Mouse (Mus musculus): ENCODE data around the gene Cdkn1c. TPM values are rescaled to one million over a fixed set of nuclear protein-coding genes. Genes with fewer than 3 reads are reported as not detected.

Gene Cdkn1c
- 1,335 and 1,388 TPM in 2 replicates for polyA plus RNA-seq (2015; fragmentation: Nextera tagmentation; extraction: Ambion mirVana)

- peak within 1 kb of the TSS; percentile 92 for H3K27ac ChIP-seq
- H3K4me2 ChIP-seq (replicated peaks), result peak within 1 kb of the TSS; percentile 66
- peak; percentile 88 for ATAC-seq (ENCODE audit: low FRiP score, low read depth)
- peaks cover 28% of the 10 kb centered on the region for H3K9me3 ChIP-seq
- peaks cover 19% of the 10 kb centered on the region for H3K36me3 ChIP-seq
- H3K9ac ChIP-seq, result peak within 1 kb of the TSS; percentile 89
- H3K4me1 ChIP-seq, result peaks cover 44% of the 10 kb centered on the region
- 31% methylated on average over 46 of the region's 48 CpGs for WGBS
- H3K4me3 ChIP-seq, result peak within 1 kb of the TSS; percentile 68
- H3K27me3 ChIP-seq, result peaks cover 2% of the 10 kb centered on the region; the same call in 1 of the 2 replicates
Measured at GRCm38 (mm10) chr7:143460874-143461273, at the start of gene Cdkn1c. Cdkn1c (minus strand) TSS chr7:143461050.

GRCm38 (mm10) chr7:143509566-143509965 is 48.7 kb upstream of the Cdkn1c start:
- Histone ChIP-seq H3K36me3 (peaks cover 30% of the 10 kb centered on the region), H3K4me1 (no peaks in the 10 kb centered on the region), H3K4me2 (replicated peaks) (no peak overlapping the region), H3K27ac (no peak overlapping the region), H3K27me3 (peaks cover 12% of the 10 kb centered on the region), H3K9ac (no peak overlapping the region), H3K9me3 (no peaks in the 10 kb centered on the region), H3K4me3 (no peak overlapping the region)
- 81% methylated on average over 1 of the region's 1 CpGs for WGBS
- ATAC-seq (ENCODE audit: low FRiP score, low read depth), result no peak

- Histone ChIP-seq H3K27me3 (peaks cover 38% of the 10 kb centered on the region), H3K4me3 (no peak overlapping the region), H3K27ac (no peak overlapping the region), H3K9me3 (no peaks in the 10 kb centered on the region), H3K9ac (no peak overlapping the region), H3K4me1 (peaks cover 5% of the 10 kb centered on the region), H3K4me2 (replicated peaks) (no peak overlapping the region), H3K36me3 (0 out of 2 replicates have a peak, but pooled peaks cover 3% of the 10 kb centered on the region)
- 32% methylated on average over 7 of the region's 7 CpGs for WGBS
- ATAC-seq (ENCODE audit: low FRiP score, low read depth), result no peak
Measured at GRCm38 (mm10) chr7:143506675-143507074, 45.8 kb upstream of the Cdkn1c start.

GRCm38 (mm10) chr7:143506271-143506670 is 45.4 kb upstream of the Cdkn1c start:
- Histone ChIP-seq H3K27me3 (peaks cover 42% of the 10 kb centered on the region), H3K27ac (no peak overlapping the region), H3K36me3 (0 out of 2 replicates have a peak, but pooled peaks cover 3% of the 10 kb centered on the region), H3K4me3 (no peak overlapping the region), H3K4me2 (replicated peaks) (no peak overlapping the region), H3K9me3 (no peaks in the 10 kb centered on the region), H3K4me1 (peaks cover 10% of the 10 kb centered on the region), H3K9ac (no peak overlapping the region)
- WGBS, result 66% methylated on average over 7 of the region's 7 CpGs
- ATAC-seq (ENCODE audit: low FRiP score, low read depth), result no peak

GRCm38 (mm10) chr7:143505823-143506222 is 45.0 kb upstream of the Cdkn1c start:
- 26% methylated on average over 11 of the region's 11 CpGs for WGBS
- Histone ChIP-seq H3K9me3 (no peaks in the 10 kb centered on the region), H3K27ac (no peak overlapping the region), H3K4me1 (peaks cover 11% of the 10 kb centered on the region), H3K4me2 (replicated peaks) (no peak overlapping the region), H3K9ac (no peak overlapping the region), H3K4me3 (no peak overlapping the region), H3K27me3 (peaks cover 47% of the 10 kb centered on the region), H3K36me3 (0 out of 2 replicates have a peak, but pooled peaks cover 3% of the 10 kb centered on the region)
- ATAC-seq (ENCODE audit: low FRiP score, low read depth), result no peak

- Histone ChIP-seq H3K27ac (no peak overlapping the region), H3K4me3 (no peak overlapping the region), H3K36me3 (0 out of 2 replicates have a peak, but pooled peaks cover 3% of the 10 kb centered on the region), H3K4me1 (peaks cover 11% of the 10 kb centered on the region), H3K9ac (no peak overlapping the region), H3K4me2 (replicated peaks) (no peak overlapping the region), H3K9me3 (no peaks in the 10 kb centered on the region), H3K27me3 (peaks cover 51% of the 10 kb centered on the region)
- no peak for ATAC-seq (ENCODE audit: low FRiP score, low read depth)
- WGBS, result 90% methylated on average over 2 of the region's 2 CpGs
Measured at GRCm38 (mm10) chr7:143505411-143505810, 44.6 kb upstream of the Cdkn1c start.

GRCm38 (mm10) chr7:143503926-143504325 is 43.1 kb upstream of the Cdkn1c start:
- Histone ChIP-seq H3K9ac (no peak overlapping the region), H3K4me3 (no peak overlapping the region), H3K27ac (no peak overlapping the region), H3K4me1 (peaks cover 11% of the 10 kb centered on the region), H3K27me3 (peaks cover 64% of the 10 kb centered on the region), H3K36me3 (no peaks in the 10 kb centered on the region), H3K9me3 (no peaks in the 10 kb centered on the region), H3K4me2 (replicated peaks) (no peak overlapping the region)
- WGBS, result 82% methylated on average over 6 of the region's 6 CpGs
- no peak for ATAC-seq (ENCODE audit: low FRiP score, low read depth)

- 3% methylated on average over 51 of the region's 51 CpGs for WGBS
- Histone ChIP-seq H3K9ac (peak within 1 kb of the TSS; percentile 68), H3K27me3 (peaks cover 63% of the 10 kb centered on the region), H3K36me3 (no peaks in the 10 kb centered on the region), H3K27ac (no peak within 1 kb of the TSS), H3K4me1 (peaks cover 11% of the 10 kb centered on the region), H3K4me2 (replicated peaks) (peak within 1 kb of the TSS; percentile 81), H3K4me3 (peak within 1 kb of the TSS; percentile 54), H3K9me3 (no peaks in the 10 kb centered on the region)
- ATAC-seq (ENCODE audit: low FRiP score, low read depth), result peak; percentile 48; the same call in 1 of the 2 replicates
Measured at GRCm38 (mm10) chr7:143502418-143503200, 41.8 kb upstream of the Cdkn1c start, which contains the start of gene Phlda2. Phlda2 (minus strand) TSS chr7:143503150.

GRCm38 (mm10) chr7:143501643-143502417 is 41.0 kb upstream of the Cdkn1c start:
- Histone ChIP-seq H3K9ac (peak overlapping the region; percentile 68), H3K27me3 (peaks cover 62% of the 10 kb centered on the region), H3K9me3 (no peaks in the 10 kb centered on the region), H3K4me2 (replicated peaks) (peak overlapping the region; percentile 81), H3K4me1 (peaks cover 11% of the 10 kb centered on the region), H3K27ac (no peak overlapping the region), H3K4me3 (peak overlapping the region; percentile 54), H3K36me3 (no peaks in the 10 kb centered on the region)
- no peak for ATAC-seq (ENCODE audit: low FRiP score, low read depth)
- 4% methylated on average over 55 of the region's 55 CpGs for WGBS

GRCm38 (mm10) chr7:143500912-143501311 is 40.1 kb upstream of the Cdkn1c start:
- Histone ChIP-seq H3K36me3 (no peaks in the 10 kb centered on the region), H3K27me3 (peaks cover 62% of the 10 kb centered on the region), H3K4me1 (peaks cover 11% of the 10 kb centered on the region), H3K9ac (no peak overlapping the region), H3K9me3 (no peaks in the 10 kb centered on the region), H3K4me2 (replicated peaks) (peak overlapping the region; percentile 81), H3K27ac (no peak overlapping the region), H3K4me3 (peak overlapping the region; percentile 54)
- ATAC-seq (ENCODE audit: low FRiP score, low read depth), result no peak
- 18% methylated on average over 2 of the region's 2 CpGs for WGBS

GRCm38 (mm10) chr7:143498584-143498983 is 37.7 kb upstream of the Cdkn1c start:
- ATAC-seq (ENCODE audit: low FRiP score, low read depth), result no peak
- no peaks in the 10 kb centered on the region for H3K9me3 ChIP-seq
- H3K9ac ChIP-seq, result no peak overlapping the region
- H3K27me3 ChIP-seq, result peaks cover 48% of the 10 kb centered on the region
- no peak overlapping the region for H3K4me2 ChIP-seq (replicated peaks)
- no peak overlapping the region for H3K4me3 ChIP-seq
- 86% methylated on average over 4 of the region's 4 CpGs for WGBS
- no peak overlapping the region for H3K27ac ChIP-seq
- H3K36me3 ChIP-seq, result no peaks in the 10 kb centered on the region
- peaks cover 11% of the 10 kb centered on the region for H3K4me1 ChIP-seq
